Mouse (Mus musculus): Measurements from ENCODE around the gene Zmiz1. TPM values are rescaled to one million over a fixed set of nuclear protein-coding genes. Genes with fewer than 3 reads are reported as not detected.
A peak's percentile ranks its signal among the peaks of the same experiment; 100 is the strongest.

Zmiz1 gene
- polyA plus RNA-seq, 1 experiment from 2014 or later, result 18.0 TPM

DNA sequence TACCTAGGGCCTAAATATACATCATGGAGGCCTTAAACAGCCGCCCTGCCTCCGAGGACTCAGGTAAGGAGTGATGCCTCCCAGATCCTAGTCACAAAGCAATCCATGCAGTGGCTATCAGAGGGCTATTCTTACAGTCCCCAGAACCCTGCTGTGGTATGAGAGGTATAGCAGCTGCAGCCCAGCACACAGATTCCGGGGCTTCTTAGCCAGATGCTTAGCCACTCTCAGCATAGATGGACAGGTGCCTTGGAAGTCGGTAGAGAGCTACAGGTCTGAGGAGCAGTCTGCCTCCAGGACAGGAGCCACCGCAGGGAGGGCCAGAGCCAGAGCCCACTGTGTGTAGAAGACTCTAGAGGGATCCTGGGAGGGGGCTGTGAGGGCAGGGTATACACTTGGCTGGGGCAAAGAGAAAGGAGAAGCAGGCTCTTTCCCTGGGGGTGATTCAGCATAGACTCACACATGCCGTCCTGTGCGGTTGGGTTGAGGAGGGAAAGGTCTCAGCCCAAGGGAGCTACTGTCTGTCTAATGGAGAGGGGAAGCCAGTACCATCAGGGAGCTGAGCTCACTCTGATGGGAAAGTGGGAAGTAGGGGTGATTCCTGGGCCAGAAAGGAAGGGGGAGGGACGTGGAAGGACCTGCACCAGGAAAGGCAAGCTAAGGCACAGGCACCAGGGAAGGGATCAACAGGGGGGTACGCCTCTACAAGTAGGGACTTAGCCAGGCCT is 27.9 kb downstream of the Zmiz1 start:
- Histone ChIP-seq H3K9ac (replicated peaks; ENCODE audit: low read depth) (no peak overlapping the region), H3K4me1 (ENCODE audit: insufficient read depth, low read depth, low read length) (peaks cover 43% of the 10 kb centered on the region)

DNA sequence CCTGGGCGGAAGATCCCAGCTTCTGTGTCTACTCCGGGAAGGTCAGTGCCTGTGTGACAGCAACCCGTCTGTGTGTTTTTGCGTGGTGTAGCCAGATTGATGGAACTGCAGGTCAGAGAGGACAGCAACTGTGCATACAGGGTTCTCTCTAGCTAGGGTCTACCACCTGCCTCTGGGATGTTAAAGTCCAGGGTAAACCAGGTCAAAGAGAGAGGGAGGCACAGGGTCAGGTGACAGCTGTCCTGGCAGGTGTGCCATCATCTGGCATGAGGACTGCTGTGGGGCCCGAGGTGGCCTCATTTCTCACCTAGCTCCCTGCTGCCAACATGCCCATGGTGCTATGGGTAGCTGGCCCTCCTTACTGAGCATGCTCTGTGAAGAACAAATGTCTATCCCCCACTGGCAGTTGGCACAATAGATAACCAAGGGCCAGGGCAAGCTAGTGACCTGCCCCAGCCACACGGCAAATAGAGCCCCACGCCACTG is 28.5 kb downstream of the Zmiz1 start:
- no peaks in the 10 kb centered on the region for H3K27me3 ChIP-seq (replicated peaks; ENCODE audit: insufficient read depth, low read length)
- H3K4me1 ChIP-seq (ENCODE audit: insufficient read depth, low read depth, low read length), result peaks cover 39% of the 10 kb centered on the region
- ATAC-seq (no peak), DNase-seq (ENCODE audit: low spot score) (no peak)
- no peaks in the 10 kb centered on the region for H3K36me3 ChIP-seq (ENCODE audit: insufficient read depth, low read length)
- TF ChIP-seq CTCF (IDR thresholded peaks at IDR 0.05), result no peak
- TF ChIP-seq EP300 (IDR thresholded peaks at IDR 0.05), result no peak
- H3K4me2 ChIP-seq (replicated peaks; ENCODE audit: low read depth, low read length), result no peak overlapping the region
- no peak overlapping the region for H3K9ac ChIP-seq (replicated peaks; ENCODE audit: low read depth)
- H3K4me3 ChIP-seq (ENCODE audit: low read depth, low read length), result no peak overlapping the region
- 51% methylated on average over 7 of the region's 7 CpGs for WGBS
- peak overlapping the region; percentile 65 for H3K27ac ChIP-seq (ENCODE audit: low read length)
- no peaks in the 10 kb centered on the region for H3K9me3 ChIP-seq (ENCODE audit: low read length)

More for the DNA sequence above, 27.9 kb downstream of the Zmiz1 start:
- no peak for DNase-seq (ENCODE audit: low spot score)
- no peak for ATAC-seq
- Histone ChIP-seq H3K27ac (ENCODE audit: low read length) (peak overlapping the region; percentile 65), H3K36me3 (ENCODE audit: insufficient read depth, low read length) (no peaks in the 10 kb centered on the region), H3K4me2 (replicated peaks; ENCODE audit: low read depth, low read length) (no peak overlapping the region), H3K27me3 (replicated peaks; ENCODE audit: insufficient read depth, low read length) (no peaks in the 10 kb centered on the region), H3K4me3 (ENCODE audit: low read depth, low read length) (no peak overlapping the region), H3K9me3 (ENCODE audit: low read length) (no peaks in the 10 kb centered on the region)
- no peak for TF ChIP-seq CTCF (IDR thresholded peaks at IDR 0.05)
- WGBS, result 63% methylated on average over 9 of the region's 9 CpGs

DNA sequence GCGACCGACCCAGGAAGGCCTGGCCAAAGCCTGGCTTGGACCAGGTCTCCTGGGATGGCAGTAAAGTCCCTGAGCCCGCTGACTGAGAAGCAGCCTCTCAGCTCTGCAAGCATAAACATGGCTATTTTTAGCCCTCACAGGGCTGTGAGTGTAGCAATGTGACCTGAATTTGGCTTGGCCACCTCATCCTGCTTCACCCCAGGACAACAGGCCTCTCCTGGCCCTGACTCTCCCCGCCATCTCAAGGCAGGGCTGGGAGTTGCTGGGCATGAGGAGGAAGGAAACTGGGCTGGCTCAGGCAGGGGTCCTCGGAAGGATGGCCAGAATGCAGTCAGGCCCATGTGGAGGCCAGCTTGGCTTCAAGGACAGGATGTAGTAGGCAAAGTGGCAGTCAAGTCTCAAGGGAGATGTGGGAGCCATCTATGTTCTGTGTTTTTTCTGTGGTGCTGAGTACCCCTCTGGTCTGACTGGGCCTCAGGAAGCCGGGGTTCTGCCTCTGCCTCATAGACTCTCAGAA is 29.2 kb downstream of the Zmiz1 start:
- Histone ChIP-seq H3K27me3 (replicated peaks; ENCODE audit: insufficient read depth, low read length) (no peaks in the 10 kb centered on the region), H3K4me3 (ENCODE audit: low read depth, low read length) (no peak overlapping the region), H3K9ac (replicated peaks; ENCODE audit: low read depth) (no peak overlapping the region), H3K9me3 (ENCODE audit: low read length) (no peaks in the 10 kb centered on the region), H3K27ac (ENCODE audit: low read length) (peak overlapping the region; percentile 65), H3K4me1 (ENCODE audit: insufficient read depth, low read depth, low read length) (peaks cover 38% of the 10 kb centered on the region), H3K4me2 (replicated peaks; ENCODE audit: low read depth, low read length) (no peak overlapping the region), H3K36me3 (ENCODE audit: insufficient read depth, low read length) (no peaks in the 10 kb centered on the region)
- TF ChIP-seq EP300 (IDR thresholded peaks at IDR 0.05) (0 out of 2 replicates have a peak, but pooled peaks have one; percentile 36), CTCF (IDR thresholded peaks at IDR 0.05) (peak; percentile 52)
- DNase-seq (ENCODE audit: low spot score), result peak; percentile 91
- ATAC-seq, result peak; percentile 75
- WGBS, result 21% methylated on average over 6 of the region's 6 CpGs

DNA sequence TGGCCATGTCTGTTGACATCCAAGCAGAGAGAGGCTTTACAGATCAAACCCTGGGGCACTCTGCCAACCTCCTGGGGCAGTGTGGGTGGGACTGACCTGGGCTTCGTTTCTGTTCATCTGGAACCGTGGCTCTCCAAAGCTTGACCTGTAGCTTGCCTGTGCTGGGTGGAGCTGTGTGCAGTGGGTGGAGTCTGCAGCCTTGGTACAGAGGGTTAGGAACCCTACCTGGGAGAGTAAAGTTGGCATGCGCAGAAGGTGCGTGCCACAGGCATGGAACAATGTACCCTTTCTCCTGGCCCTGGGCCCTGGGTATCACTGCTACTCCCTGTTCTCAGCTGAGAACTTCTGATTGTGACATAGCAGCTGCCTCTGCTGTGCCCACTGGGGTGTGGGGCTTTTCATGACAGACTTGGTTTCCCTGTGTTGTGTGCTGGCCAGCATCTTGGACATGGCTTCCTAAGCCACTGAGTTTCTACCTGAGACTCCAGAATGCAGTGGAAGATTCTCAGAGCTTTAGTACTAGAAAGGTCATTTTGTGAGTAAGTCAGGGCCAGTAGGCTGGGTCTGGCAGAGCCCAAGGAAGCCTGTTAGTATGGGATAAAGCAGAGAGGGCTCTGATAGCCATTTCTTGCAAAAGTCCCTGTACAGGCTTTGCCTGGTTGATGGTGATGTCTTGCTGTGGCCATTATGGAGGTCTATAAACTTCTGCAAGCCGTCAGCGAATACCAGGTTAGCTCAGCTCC is 30.5 kb downstream of the Zmiz1 start:
- no peaks in the 10 kb centered on the region for H3K9me3 ChIP-seq (ENCODE audit: low read length)
- H3K9ac ChIP-seq (replicated peaks; ENCODE audit: low read depth), result no peak overlapping the region
- H3K27me3 ChIP-seq (replicated peaks; ENCODE audit: insufficient read depth, low read length), result no peaks in the 10 kb centered on the region
- H3K4me2 ChIP-seq (replicated peaks; ENCODE audit: low read depth, low read length), result no peak overlapping the region
- ATAC-seq (peak; percentile 58), DNase-seq (ENCODE audit: low spot score) (peak; percentile 52)
- peaks cover 34% of the 10 kb centered on the region for H3K4me1 ChIP-seq (ENCODE audit: insufficient read depth, low read depth, low read length)
- 57% methylated on average over 6 of the region's 6 CpGs for WGBS
- TF ChIP-seq EP300 (IDR thresholded peaks at IDR 0.05) (no peak), CTCF (IDR thresholded peaks at IDR 0.05) (no peak)
- H3K4me3 ChIP-seq (ENCODE audit: low read depth, low read length), result no peak overlapping the region
- H3K27ac ChIP-seq (ENCODE audit: low read length), result peak overlapping the region; percentile 65; the same call in 1 of the 2 replicates
- H3K36me3 ChIP-seq (ENCODE audit: insufficient read depth, low read length), result no peaks in the 10 kb centered on the region

DNA sequence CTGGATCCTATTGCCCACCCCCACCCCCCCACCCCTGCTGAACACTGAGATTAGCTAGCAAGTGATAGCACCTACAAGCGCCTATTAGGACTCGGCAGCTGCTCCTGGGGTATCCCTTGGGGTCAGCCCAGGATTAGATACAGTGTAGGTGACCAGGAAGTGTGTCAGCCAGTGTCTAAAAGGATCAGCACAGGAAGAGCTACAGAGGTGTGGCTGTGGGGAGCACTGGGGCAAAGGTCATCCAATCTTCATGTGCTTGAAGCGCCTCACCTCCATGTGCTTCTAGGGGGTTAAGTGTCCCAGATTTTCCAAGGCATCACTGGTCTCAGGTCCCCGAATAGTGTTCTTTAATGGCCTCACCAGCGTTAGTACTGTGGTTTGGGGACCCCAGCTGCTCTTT is 33.0 kb downstream of the Zmiz1 start:
- no peak for TF ChIP-seq CTCF (IDR thresholded peaks at IDR 0.05)
- no peak for TF ChIP-seq EP300 (IDR thresholded peaks at IDR 0.05)
- ATAC-seq (no peak), DNase-seq (ENCODE audit: low spot score) (no peak)
- Histone ChIP-seq H3K27me3 (replicated peaks; ENCODE audit: insufficient read depth, low read length) (no peaks in the 10 kb centered on the region), H3K27ac (ENCODE audit: low read length) (no peak overlapping the region), H3K4me1 (ENCODE audit: insufficient read depth, low read depth, low read length) (peaks cover 35% of the 10 kb centered on the region), H3K4me2 (replicated peaks; ENCODE audit: low read depth, low read length) (no peak overlapping the region), H3K9me3 (ENCODE audit: low read length) (no peaks in the 10 kb centered on the region), H3K9ac (replicated peaks; ENCODE audit: low read depth) (no peak overlapping the region), H3K36me3 (ENCODE audit: insufficient read depth, low read length) (no peaks in the 10 kb centered on the region), H3K4me3 (ENCODE audit: low read depth, low read length) (no peak overlapping the region)
- WGBS, result 86% methylated on average over 5 of the region's 5 CpGs

DNA sequence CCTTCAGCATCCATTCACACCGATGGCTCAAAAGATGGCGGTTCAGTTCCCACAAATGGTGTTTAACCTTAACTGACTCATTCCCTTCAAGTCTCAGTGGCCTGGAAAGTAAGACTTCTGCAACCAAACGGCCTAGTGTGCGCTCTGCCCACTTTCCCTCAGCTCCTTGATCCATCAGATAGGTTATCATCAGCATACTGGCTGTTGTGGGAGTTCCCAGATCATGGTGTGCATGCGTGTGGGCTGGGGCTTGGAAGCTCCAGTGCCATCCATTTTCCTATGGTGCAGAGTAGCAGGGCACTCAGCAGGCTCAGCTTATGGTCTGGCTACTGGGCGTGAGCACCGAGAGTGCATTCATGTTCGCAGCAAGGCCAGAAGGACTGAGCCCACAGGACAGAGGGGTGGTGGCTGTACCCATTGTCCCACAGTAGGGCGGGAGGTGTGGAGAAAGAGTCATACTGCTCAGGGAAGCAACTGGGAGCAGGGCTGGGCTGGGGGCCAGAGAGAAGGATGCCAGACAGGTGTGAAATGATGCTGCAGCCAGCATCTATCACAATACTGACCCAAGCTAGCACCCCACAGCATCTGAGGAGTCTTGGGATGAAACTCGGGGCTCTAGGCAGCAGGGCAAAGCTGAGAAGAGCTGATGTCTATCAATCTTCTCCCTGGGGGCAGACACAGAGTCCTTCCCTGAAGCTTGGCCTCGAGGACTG is 33.7 kb downstream of the Zmiz1 start:
- H3K4me3 ChIP-seq (ENCODE audit: low read depth, low read length), result no peak overlapping the region
- ATAC-seq (no peak), DNase-seq (ENCODE audit: low spot score) (no peak)
- no peaks in the 10 kb centered on the region for H3K27me3 ChIP-seq (replicated peaks; ENCODE audit: insufficient read depth, low read length)
- H3K4me1 ChIP-seq (ENCODE audit: insufficient read depth, low read depth, low read length), result peaks cover 30% of the 10 kb centered on the region
- no peaks in the 10 kb centered on the region for H3K36me3 ChIP-seq (ENCODE audit: insufficient read depth, low read length)
- 75% methylated on average over 11 of the region's 11 CpGs for WGBS
- no peaks in the 10 kb centered on the region for H3K9me3 ChIP-seq (ENCODE audit: low read length)
- no peak overlapping the region for H3K4me2 ChIP-seq (replicated peaks; ENCODE audit: low read depth, low read length)
- no peak for TF ChIP-seq EP300 (IDR thresholded peaks at IDR 0.05)
- TF ChIP-seq CTCF (IDR thresholded peaks at IDR 0.05), result no peak
- no peak overlapping the region for H3K27ac ChIP-seq (ENCODE audit: low read length)
- H3K9ac ChIP-seq (replicated peaks; ENCODE audit: low read depth), result no peak overlapping the region
